Mouse (Mus musculus): ENCODE data around the gene Dusp1.
A peak's percentile ranks its signal among the peaks of the same experiment; 100 is the strongest.

The Dusp1 gene

GRCm38 (mm10) chr17:26584063-26584462 is 22.1 kb upstream of the Dusp1 start:
- no peak for DNase-seq (ENCODE audit: low spot score in 2 of 2)

GRCm38 (mm10) chr17:26583606-26584005 is 21.7 kb upstream of the Dusp1 start:
- DNase-seq (ENCODE audit: low spot score in 2 of 2), result no peak

GRCm38 (mm10) chr17:26583056-26583455 is 21.1 kb upstream of the Dusp1 start:
- no peak for DNase-seq (ENCODE audit: low spot score in 2 of 2)

GRCm38 (mm10) chr17:26582297-26582696 is 20.4 kb upstream of the Dusp1 start:
- DNase-seq (ENCODE audit: low spot score in 2 of 2), result no peak

GRCm38 (mm10) chr17:26580873-26581401 is 19.0 kb upstream of the Dusp1 start:
- no peak for DNase-seq (ENCODE audit: low spot score in 2 of 2)

- no peak for DNase-seq (ENCODE audit: low spot score in 2 of 2)
Observed at GRCm38 (mm10) chr17:26579396-26579795, 17.5 kb upstream of the Dusp1 start.

GRCm38 (mm10) chr17:26578771-26579170 is 16.8 kb upstream of the Dusp1 start:
- no peak for DNase-seq (ENCODE audit: low spot score in 2 of 2)

- DNase-seq (ENCODE audit: low spot score in 2 of 2), result no peak
Observed at GRCm38 (mm10) chr17:26578162-26578561, 16.2 kb upstream of the Dusp1 start.

GRCm38 (mm10) chr17:26577309-26577708 is 15.4 kb upstream of the Dusp1 start:
- no peak for DNase-seq (ENCODE audit: low spot score in 2 of 2)

- no peak for DNase-seq (ENCODE audit: low spot score in 2 of 2)
Observed at GRCm38 (mm10) chr17:26576833-26577232, 14.9 kb upstream of the Dusp1 start.

GRCm38 (mm10) chr17:26575786-26576690 is 14.1 kb upstream of the Dusp1 start:
- peak in 1 of 2 experiments; percentile 72 for DNase-seq (ENCODE audit: low spot score in 2 of 2)

GRCm38 (mm10) chr17:26574701-26575100 is 12.8 kb upstream of the Dusp1 start:
- DNase-seq (ENCODE audit: low spot score in 2 of 2), result no peak

- no peak for DNase-seq (ENCODE audit: low spot score in 2 of 2)
Observed at GRCm38 (mm10) chr17:26574118-26574517, 12.2 kb upstream of the Dusp1 start.

GRCm38 (mm10) chr17:26572265-26572664 is 10.3 kb upstream of the Dusp1 start:
- DNase-seq (ENCODE audit: low spot score in 2 of 2), result no peak

GRCm38 (mm10) chr17:26571377-26571776 is 9.4 kb upstream of the Dusp1 start:
- no peak for DNase-seq (ENCODE audit: low spot score in 2 of 2)

- no peak for DNase-seq (ENCODE audit: low spot score in 2 of 2)
Observed at GRCm38 (mm10) chr17:26570651-26571118, 8.8 kb upstream of the Dusp1 start.

- DNase-seq (ENCODE audit: low spot score in 2 of 2), result no peak
Observed at GRCm38 (mm10) chr17:26569594-26570350, 7.8 kb upstream of the Dusp1 start.

- DNase-seq (ENCODE audit: low spot score in 2 of 2), result no peak
Observed at GRCm38 (mm10) chr17:26567818-26568173, 5.9 kb upstream of the Dusp1 start.

- DNase-seq (ENCODE audit: low spot score in 2 of 2), result no peak
Observed at GRCm38 (mm10) chr17:26567142-26567817, 5.4 kb upstream of the Dusp1 start.

GRCm38 (mm10) chr17:26564439-26564838 is 2.5 kb upstream of the Dusp1 start:
- no peak for DNase-seq (ENCODE audit: low spot score in 2 of 2)

GRCm38 (mm10) chr17:26563476-26563875 is 1.5 kb upstream of the Dusp1 start:
- DNase-seq (ENCODE audit: low spot score in 2 of 2), result no peak

- DNase-seq (ENCODE audit: low spot score in 2 of 2), result no peak
Observed at GRCm38 (mm10) chr17:26562292-26562691, 364 bp upstream of the Dusp1 start.

Data from left cerebral cortex, adult 9 months (tissue).